Mouse (Mus musculus) heart, embryonic 16.5 days (tissue): Measurements from ENCODE around the gene Zfp217. TPM values are rescaled to one million over a fixed set of nuclear protein-coding genes. Genes with fewer than 3 reads are reported as not detected.

Experiments used
- ATAC-seq: fragments of 200-750 bp; cut with Nextera tagmentation; replicated peaks from 2 replicates; pipeline ENCODE4 v1.8.0; 2017; ENCODE audit warnings: moderate number of reproducible peaks; ENCODE audit not compliant: insufficient read depth, low FRiP score; ENCODE audit errors: extremely low read depth
- H3K27ac ChIP-seq: fragments of 300-500 bp; sonication (generic); 2 replicates; pipeline ENCODE4 v1.5.1; 2014; ENCODE audit warnings: mild to moderate bottlenecking, low read length, control low read depth, moderate library complexity
- H3K27me3 ChIP-seq: fragments of 300-500 bp; sonication (generic); 2 replicates; pipeline ENCODE4 v1.6.1; 2014; ENCODE audit warnings: low read length, mixed read lengths; ENCODE audit not compliant: control insufficient read depth, insufficient read depth
- H3K36me3 ChIP-seq: fragments of 300-500 bp; sonication (generic); 2 replicates; pipeline ENCODE4 v1.6.1; 2014; ENCODE audit not compliant: control insufficient read depth, insufficient read depth
- H3K4me1 ChIP-seq: fragments of 300-500 bp; sonication (generic); 2 replicates; pipeline ENCODE4 v1.6.1; 2014; ENCODE audit warnings: low read length, mixed read lengths; ENCODE audit not compliant: control insufficient read depth, insufficient read depth
- H3K4me2 ChIP-seq: fragments of 300-500 bp; sonication (generic); 2 replicates; pipeline ENCODE4 v1.6.1; 2014; ENCODE audit warnings: low read depth, mild to moderate bottlenecking, control low read depth, low read length
- H3K4me3 ChIP-seq: fragments of 300-500 bp; sonication (generic); 2 replicates; pipeline ENCODE4 v1.5.1; 2014; ENCODE audit warnings: mild to moderate bottlenecking, control low read depth, low read length
- H3K9ac ChIP-seq: fragments of 300-500 bp; sonication (generic); 2 replicates; pipeline ENCODE4 v1.6.1; 2014; ENCODE audit warnings: low read length, control low read depth
- H3K9me3 ChIP-seq: fragments of 300-500 bp; sonication (generic); replicated peaks from 2 replicates; pipeline ENCODE4 v1.6.1; 2016; ENCODE audit warnings: low read length; ENCODE audit not compliant: control insufficient read depth
- WGBS: fragments of 180-500 bp; shearing (Covaris S2); extraction: QIAGEN DNeasy Blood & Tissue Kit; methylation state at CpG from one replicate; pipeline ENCODE4 v1.1.7; 2014; 5-methylcytosine and 5-hydroxymethylcytosine counted together
- polyA plus RNA-seq: library from polyadenylated mRNA; unstranded; fragments of >200 nt; fragmentation: Nextera tagmentation; extraction: Ambion mirVana; gene quantifications from 2 replicates; pipeline ENCODE4 v1.2.1, GENCODE M21; 2015

Gene Zfp217
- polyA plus RNA-seq, result 3.2 and 3.6 TPM in 2 replicates

DNA sequence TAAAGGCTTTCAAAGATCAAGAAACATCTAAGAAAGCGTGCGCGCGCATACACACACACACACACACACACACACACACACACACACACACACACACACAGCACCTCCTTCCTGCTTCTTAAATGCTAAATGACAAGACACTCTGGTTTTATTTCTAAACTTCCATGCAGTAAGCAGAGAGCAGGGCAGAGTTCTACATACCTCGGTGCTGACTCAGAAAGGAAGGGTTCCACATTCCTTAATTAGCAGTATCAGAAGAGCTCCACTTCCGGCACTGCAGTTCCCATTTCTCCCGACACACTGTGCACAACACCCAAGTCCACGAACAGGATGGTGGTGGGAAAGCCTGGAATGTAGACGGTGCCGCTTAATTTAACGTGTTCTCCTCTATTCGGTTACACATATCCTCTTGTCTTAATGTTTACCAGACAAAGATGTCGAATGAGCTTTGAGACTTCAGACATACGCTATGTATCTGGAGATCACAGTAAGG lies at the start of gene Zfp217:
Gene Zfp217 (minus strand): TSS at position 443 of the 493 bp plus-strand sequence.
- Histone ChIP-seq H3K9me3 (no peaks in the 10 kb centered on the region), H3K9ac (peak within 1 kb of the TSS; percentile 49), H3K4me1 (peaks cover 20% of the 10 kb centered on the region), H3K4me3 (peak within 1 kb of the TSS; percentile 30), H3K36me3 (no peaks in the 10 kb centered on the region), H3K4me2 (peak within 1 kb of the TSS; percentile 56), H3K27ac (peak within 1 kb of the TSS; percentile 86), H3K27me3 (no peaks in the 10 kb centered on the region)
- 22% methylated on average over 14 of the region's 14 CpGs for WGBS
- peak; percentile 93 for ATAC-seq

DNA sequence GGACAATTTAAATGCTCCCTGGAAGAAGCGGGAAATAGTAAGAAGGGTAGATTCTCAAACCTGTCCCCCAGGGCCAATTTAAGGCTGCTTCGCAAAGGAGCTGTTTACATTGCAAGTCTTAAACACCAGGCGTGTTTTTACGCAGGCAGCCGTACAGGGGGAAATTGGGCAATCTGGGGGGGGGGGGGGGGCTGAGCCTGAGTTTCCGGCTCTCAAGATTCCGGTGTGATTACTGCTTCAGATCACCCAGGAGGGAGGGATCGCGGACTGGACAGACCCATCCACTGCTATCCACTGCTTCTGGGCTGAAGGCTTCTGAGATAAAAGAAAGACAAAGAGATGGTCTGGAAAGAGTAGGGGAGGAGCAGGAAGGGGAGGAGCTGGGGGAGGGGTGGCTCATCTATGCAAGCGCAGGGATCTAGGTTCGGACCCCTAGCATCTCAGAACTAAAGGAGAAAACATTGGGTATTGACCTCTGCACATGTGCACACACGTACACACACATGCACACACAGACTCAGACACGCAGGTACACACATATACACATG lies 47.7 kb upstream of the Zfp217 start:
- no peaks in the 10 kb centered on the region for H3K9me3 ChIP-seq
- H3K4me3 ChIP-seq, result no peak overlapping the region
- no peaks in the 10 kb centered on the region for H3K27me3 ChIP-seq
- H3K9ac ChIP-seq, result no peak overlapping the region
- no peak overlapping the region for H3K4me2 ChIP-seq
- H3K27ac ChIP-seq, result no peak overlapping the region
- no peak for ATAC-seq
- WGBS, result 78% methylated on average over 13 of the region's 13 CpGs
- peaks cover 16% of the 10 kb centered on the region for H3K4me1 ChIP-seq
- no peaks in the 10 kb centered on the region for H3K36me3 ChIP-seq

DNA sequence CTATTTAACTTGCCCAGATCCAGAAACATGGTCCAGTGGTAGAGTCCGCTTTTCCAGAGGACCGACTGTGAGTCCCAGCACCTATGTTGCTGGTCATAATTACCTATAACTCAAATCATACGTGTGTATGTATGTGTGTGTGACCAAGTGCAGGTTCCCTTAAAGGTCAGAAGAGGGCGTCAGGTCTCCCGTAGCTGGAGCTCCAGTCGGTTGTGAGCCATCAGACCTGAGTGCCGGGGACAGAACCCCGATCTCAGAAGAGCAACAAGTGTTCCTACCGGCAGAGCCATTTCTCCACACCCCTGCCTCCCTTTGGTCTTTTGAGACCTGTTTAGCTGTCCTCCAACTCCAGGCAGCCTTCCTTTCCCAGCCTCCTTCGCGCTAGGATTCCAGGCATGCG lies 46.9 kb upstream of the Zfp217 start:
- Histone ChIP-seq H3K36me3 (no peaks in the 10 kb centered on the region), H3K9ac (no peak overlapping the region), H3K27me3 (no peaks in the 10 kb centered on the region), H3K27ac (no peak overlapping the region), H3K4me3 (no peak overlapping the region), H3K4me1 (peaks cover 16% of the 10 kb centered on the region), H3K9me3 (no peaks in the 10 kb centered on the region), H3K4me2 (no peak overlapping the region)
- WGBS, result 96% methylated on average over 12 of the region's 12 CpGs
- ATAC-seq, result no peak

DNA sequence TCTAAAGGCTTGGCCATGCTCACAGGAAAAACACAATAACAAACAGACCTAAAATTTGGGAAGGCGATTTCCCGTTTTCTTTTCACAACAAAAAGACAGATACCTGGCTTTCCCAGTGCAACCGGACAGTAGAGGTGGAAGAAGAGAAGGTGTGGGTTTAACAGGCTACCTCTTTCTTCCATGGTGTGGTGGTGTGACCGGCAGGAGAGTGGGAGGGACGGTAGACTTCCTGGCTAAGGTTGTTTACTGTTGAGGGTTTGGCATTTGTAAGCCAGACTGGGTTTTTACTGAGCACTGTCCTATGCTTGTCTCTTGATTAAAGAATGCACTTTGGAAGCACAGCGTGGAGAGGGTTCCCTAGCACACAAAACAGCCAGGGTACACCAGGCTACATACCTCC lies 45.9 kb upstream of the Zfp217 start:
- Histone ChIP-seq H3K4me3 (no peak overlapping the region; the same call in 1 of the 2 replicates), H3K4me1 (peaks cover 16% of the 10 kb centered on the region), H3K27ac (no peak overlapping the region; the same call in 1 of the 2 replicates), H3K36me3 (no peaks in the 10 kb centered on the region), H3K27me3 (no peaks in the 10 kb centered on the region), H3K9me3 (no peaks in the 10 kb centered on the region), H3K4me2 (peak overlapping the region; percentile 63), H3K9ac (no peak overlapping the region)
- 56% methylated on average over 6 of the region's 6 CpGs for WGBS
- no peak for ATAC-seq

DNA sequence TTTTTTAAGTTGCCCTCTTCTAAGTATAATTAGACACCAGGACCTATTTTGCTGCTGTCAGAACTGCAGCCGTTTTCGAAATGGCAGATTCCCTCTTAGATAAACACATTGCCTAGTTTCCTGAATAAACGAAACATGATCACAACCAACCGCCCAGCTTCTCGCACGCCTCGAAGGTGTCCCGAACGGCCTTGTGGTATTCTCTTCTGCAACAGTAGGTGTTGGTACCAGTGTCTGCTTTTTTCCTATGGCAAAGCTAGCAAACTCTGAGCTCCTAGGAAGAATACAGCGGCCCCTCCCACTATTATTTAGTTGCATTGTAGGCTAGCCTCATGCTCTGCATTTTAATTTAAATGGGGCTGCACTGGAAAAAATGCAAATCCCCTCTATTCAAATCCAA lies 45.3 kb upstream of the Zfp217 start:
- no peak for ATAC-seq

DNA sequence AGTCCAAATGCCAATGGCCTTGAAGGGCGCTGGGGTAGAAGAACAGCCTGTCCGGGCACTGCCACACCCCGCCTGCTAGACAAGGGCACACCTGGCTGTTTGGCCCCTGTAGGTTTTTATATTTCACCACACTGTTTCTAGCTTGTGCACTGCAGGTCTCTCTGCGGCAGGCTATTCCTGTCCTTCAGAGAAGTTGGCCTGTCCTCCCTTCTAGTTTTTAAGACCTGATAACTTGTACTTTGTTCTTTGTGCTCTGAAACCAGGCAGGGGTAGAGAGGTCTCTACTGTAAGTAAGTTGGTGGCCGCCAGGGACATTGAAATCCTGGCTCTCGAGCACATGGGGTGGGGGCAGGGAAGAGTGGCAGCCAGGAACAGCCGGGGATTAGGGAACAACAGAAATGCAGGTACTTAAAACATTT lies 44.8 kb upstream of the Zfp217 start:
- Histone ChIP-seq H3K9ac (peak overlapping the region; percentile 60), H3K4me3 (no peak overlapping the region; the same call in 1 of the 2 replicates), H3K4me1 (peaks cover 16% of the 10 kb centered on the region), H3K4me2 (peak overlapping the region; percentile 63), H3K27ac (peak overlapping the region; percentile 74), H3K27me3 (no peaks in the 10 kb centered on the region), H3K36me3 (no peaks in the 10 kb centered on the region), H3K9me3 (no peaks in the 10 kb centered on the region)
- peak; percentile 81; the same call in 1 of the 2 replicates for ATAC-seq
- WGBS, result 28% methylated on average over 7 of the region's 7 CpGs

More for the DNA sequence above, 45.3 kb upstream of the Zfp217 start:
- Histone ChIP-seq H3K27me3 (no peaks in the 10 kb centered on the region), H3K4me2 (peak overlapping the region; percentile 63), H3K36me3 (no peaks in the 10 kb centered on the region), H3K27ac (peak overlapping the region; percentile 59), H3K4me3 (peak overlapping the region; percentile 37), H3K9ac (peak overlapping the region; percentile 56), H3K4me1 (peaks cover 16% of the 10 kb centered on the region), H3K9me3 (no peaks in the 10 kb centered on the region)
- 8% methylated on average over 10 of the region's 10 CpGs for WGBS

DNA sequence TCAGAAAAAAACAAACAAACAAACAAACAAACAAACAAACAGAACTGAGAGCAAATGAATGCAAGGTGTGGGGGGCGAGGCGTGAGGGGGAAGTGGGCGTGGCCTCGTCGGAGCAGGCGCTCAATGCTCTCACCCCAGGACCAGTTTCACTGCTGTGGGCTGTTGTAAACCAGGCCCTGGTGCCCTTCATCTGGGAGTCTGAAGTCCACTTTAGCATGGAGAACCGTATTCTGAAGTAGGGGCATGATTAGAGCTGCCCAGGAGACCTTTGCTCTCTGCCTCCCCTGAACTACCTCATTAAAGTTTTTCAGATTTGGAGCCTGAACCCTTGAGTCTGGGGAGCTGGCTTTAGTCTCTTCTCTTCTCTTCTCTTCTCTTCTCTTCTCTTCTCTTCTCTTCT lies 40.8 kb upstream of the Zfp217 start:
- Histone ChIP-seq H3K4me2 (no peak overlapping the region), H3K9me3 (no peaks in the 10 kb centered on the region), H3K9ac (no peak overlapping the region), H3K4me3 (no peak overlapping the region), H3K27me3 (no peaks in the 10 kb centered on the region), H3K4me1 (peaks cover 21% of the 10 kb centered on the region), H3K36me3 (no peaks in the 10 kb centered on the region), H3K27ac (no peak overlapping the region)
- no peak for ATAC-seq
- WGBS, result 87% methylated on average over 7 of the region's 7 CpGs

DNA sequence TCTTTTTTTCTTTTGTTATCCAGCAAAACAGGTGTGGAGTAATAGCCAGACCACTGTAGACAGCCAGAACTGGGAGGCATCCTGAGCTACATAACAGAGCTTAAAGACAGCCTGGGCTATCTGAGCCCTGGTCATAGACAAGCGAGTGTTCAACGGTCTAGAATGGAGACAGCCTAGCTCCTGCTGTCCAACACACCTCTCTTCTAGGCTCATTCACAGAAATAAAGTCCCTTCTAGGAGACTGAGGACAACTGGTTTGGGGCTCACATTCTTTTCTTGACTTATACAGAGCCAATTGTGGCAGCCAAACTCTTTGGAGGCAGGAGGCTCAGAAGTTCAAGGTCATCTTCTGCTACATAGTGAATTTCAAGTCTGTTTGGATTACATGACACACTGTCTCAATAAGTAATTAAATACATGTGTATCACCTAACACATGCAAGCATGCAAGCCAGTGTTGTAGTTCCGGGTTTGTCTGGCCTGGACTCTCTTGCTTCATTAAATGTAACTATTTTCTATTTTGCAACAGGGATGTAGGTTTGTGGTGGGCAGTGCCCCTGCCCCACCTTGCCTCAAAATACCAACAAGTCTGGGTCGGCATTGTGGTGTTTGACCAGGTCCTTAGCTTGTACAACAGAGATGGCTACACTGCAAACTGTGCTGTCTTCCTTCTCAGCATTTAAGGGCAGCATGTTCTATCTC lies 37.4 kb upstream of the Zfp217 start:
- ATAC-seq, result 0 out of 2 replicates have a peak, but pooled peaks have one; percentile 33
- no peaks in the 10 kb centered on the region for H3K36me3 ChIP-seq

More for the DNA sequence above, 37.4 kb upstream of the Zfp217 start:
- H3K4me2 ChIP-seq, result peak overlapping the region; percentile 71
- peak overlapping the region; percentile 69 for H3K27ac ChIP-seq
- H3K27me3 ChIP-seq, result no peaks in the 10 kb centered on the region
- H3K9ac ChIP-seq, result peak overlapping the region; percentile 72
- H3K4me1 ChIP-seq, result peaks cover 10% of the 10 kb centered on the region
- no peaks in the 10 kb centered on the region for H3K9me3 ChIP-seq
- WGBS, result 56% methylated on average over 4 of the region's 4 CpGs
- H3K4me3 ChIP-seq, result peak overlapping the region; percentile 56
